Mouse (Mus musculus): ENCODE measurements around the gene Mctp1.

DNA sequence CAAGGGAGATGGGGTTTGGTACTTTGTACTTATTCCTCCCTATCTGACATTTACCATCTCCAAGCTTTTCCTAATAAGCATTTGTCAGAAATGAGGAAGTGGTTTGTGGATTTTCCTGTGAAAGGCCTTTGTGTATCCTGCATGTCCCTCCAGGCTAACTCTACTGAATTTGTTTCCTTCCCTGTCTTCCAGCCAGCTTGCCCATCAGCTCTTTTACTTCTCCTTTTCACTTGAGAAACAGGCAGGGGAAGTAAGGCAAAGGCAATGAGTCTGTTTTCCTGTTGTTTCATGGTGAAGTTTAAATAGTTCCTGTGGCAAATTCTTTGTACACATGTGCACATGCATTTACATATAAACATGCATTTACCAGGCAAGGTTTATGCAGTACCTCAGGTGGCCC lies 11.6 kb downstream of the Mctp1 start:
- TF ChIP-seq POLR2A (IDR thresholded peaks at IDR 0.05; ENCODE audit: borderline replicate concordance, low read depth, low read length) (no peak), CTCF (IDR thresholded peaks at IDR 0.05; ENCODE audit: low read depth, low read length) (no peak)
